Mouse (Mus musculus) thymus, adult 2 months (tissue): ENCODE results near the gene Wnt2b.

Source experiments
- CTCF ChIP-seq: fragments of 200-500 bp; IDR thresholded peaks from 2 replicates; pipeline ENCODE4 v1.5.1; 2012; ENCODE audit warnings: mild to moderate bottlenecking, control low read depth, low read length, moderate library complexity, borderline replicate concordance; ENCODE audit not compliant: control insufficient read depth, poor library complexity, insufficient read depth; ENCODE audit errors: extremely low read depth
- POLR2A ChIP-seq: fragments of 200-500 bp; IDR thresholded peaks from 2 replicates; pipeline ENCODE4 v1.6.1; 2012; ENCODE audit warnings: mild to moderate bottlenecking, low read length, control low read depth, moderate library complexity; ENCODE audit not compliant: control insufficient read depth, poor library complexity, insufficient read depth; ENCODE audit errors: extremely low read depth

GRCm38 (mm10) chr3:104987884-104988283 is 26.2 kb upstream of the Wnt2b start:
- TF ChIP-seq CTCF (no peak), POLR2A (no peak)
